Mouse (Mus musculus): ENCODE data around the gene Maneal. TPM values are rescaled to one million over a fixed set of nuclear protein-coding genes. Genes with fewer than 3 reads are reported as not detected.

Gene Maneal
- polyA plus RNA-seq, 1 experiment from 2014 or later: 17.8 TPM

GRCm38 (mm10) chr4:124843493-124843892, 18.5 kb downstream of the Maneal start:
- Histone ChIP-seq H3K4me2 (no peak overlapping the region), H3K36me3 (peaks cover 17% of the 10 kb centered on the region), H3K4me3 (replicated peaks) (no peak overlapping the region), H3K9ac (replicated peaks) (no peak overlapping the region), H3K27ac (replicated peaks) (no peak overlapping the region), H3K9me3 (replicated peaks) (no peaks in the 10 kb centered on the region), H3K4me1 (peaks cover 11% of the 10 kb centered on the region), H3K27me3 (replicated peaks) (no peaks in the 10 kb centered on the region)
- no peak for ATAC-seq (ENCODE audit: low FRiP score)
- WGBS: 54% methylated on average over 11 of the region's 11 CpGs

GRCm38 (mm10) chr4:124840998-124841397, 21.0 kb downstream of the Maneal start:
- Histone ChIP-seq H3K27me3 (replicated peaks) (no peaks in the 10 kb centered on the region), H3K4me1 (no peaks in the 10 kb centered on the region), H3K9me3 (replicated peaks) (no peaks in the 10 kb centered on the region), H3K36me3 (peaks cover 29% of the 10 kb centered on the region), H3K27ac (replicated peaks) (no peak overlapping the region), H3K4me2 (no peak overlapping the region), H3K9ac (replicated peaks) (no peak overlapping the region), H3K4me3 (replicated peaks) (no peak overlapping the region)
- ATAC-seq (ENCODE audit: low FRiP score): no peak
- WGBS: 96% methylated on average over 1 of the region's 1 CpGs

- 84% methylated on average over 14 of the region's 14 CpGs for WGBS
- Histone ChIP-seq H3K36me3 (peaks cover 36% of the 10 kb centered on the region), H3K9ac (replicated peaks) (no peak overlapping the region), H3K4me3 (replicated peaks) (no peak overlapping the region), H3K4me2 (no peak overlapping the region), H3K9me3 (replicated peaks) (no peaks in the 10 kb centered on the region), H3K27me3 (replicated peaks) (no peaks in the 10 kb centered on the region), H3K27ac (replicated peaks) (no peak overlapping the region), H3K4me1 (no peaks in the 10 kb centered on the region)
- no peak for ATAC-seq (ENCODE audit: low FRiP score)
These were observed 23.8 kb downstream of the Maneal start for GRCm38 (mm10) chr4:124838035-124838700.

GRCm38 (mm10) chr4:124832796-124833195, 29.2 kb downstream of the Maneal start:
- Histone ChIP-seq H3K9ac (replicated peaks) (no peak overlapping the region), H3K4me2 (no peak overlapping the region), H3K27me3 (replicated peaks) (no peaks in the 10 kb centered on the region), H3K27ac (replicated peaks) (no peak overlapping the region), H3K4me1 (no peaks in the 10 kb centered on the region), H3K4me3 (replicated peaks) (no peak overlapping the region), H3K36me3 (peaks cover 43% of the 10 kb centered on the region), H3K9me3 (replicated peaks) (no peaks in the 10 kb centered on the region)
- WGBS: 96% methylated on average over 10 of the region's 10 CpGs
- ATAC-seq (ENCODE audit: low FRiP score): no peak

- Histone ChIP-seq H3K27me3 (replicated peaks) (no peaks in the 10 kb centered on the region), H3K9me3 (replicated peaks) (no peaks in the 10 kb centered on the region), H3K9ac (replicated peaks) (no peak overlapping the region), H3K27ac (replicated peaks) (no peak overlapping the region), H3K4me2 (no peak overlapping the region), H3K4me1 (no peaks in the 10 kb centered on the region), H3K36me3 (peaks cover 63% of the 10 kb centered on the region), H3K4me3 (replicated peaks) (no peak overlapping the region)
- WGBS: 77% methylated on average over 5 of the region's 5 CpGs
- ATAC-seq (ENCODE audit: low FRiP score): no peak
These were observed 32.3 kb downstream of the Maneal start for GRCm38 (mm10) chr4:124829671-124830070.

GRCm38 (mm10) chr4:124825371-124825965, 36.5 kb downstream of the Maneal start:
- H3K4me2 ChIP-seq: no peak overlapping the region
- H3K27ac ChIP-seq (replicated peaks): no peak overlapping the region
- peaks cover 73% of the 10 kb centered on the region for H3K36me3 ChIP-seq
- 96% methylated on average over 21 of the region's 21 CpGs for WGBS
- no peaks in the 10 kb centered on the region for H3K4me1 ChIP-seq
- H3K9ac ChIP-seq (replicated peaks): no peak overlapping the region
- no peaks in the 10 kb centered on the region for H3K9me3 ChIP-seq (replicated peaks)
- H3K27me3 ChIP-seq (replicated peaks): no peaks in the 10 kb centered on the region
- no peak overlapping the region for H3K4me3 ChIP-seq (replicated peaks)
- ATAC-seq (ENCODE audit: low FRiP score): no peak

- Histone ChIP-seq H3K36me3 (peaks cover 73% of the 10 kb centered on the region), H3K27ac (replicated peaks) (no peak overlapping the region), H3K4me1 (no peaks in the 10 kb centered on the region), H3K4me2 (no peak overlapping the region), H3K27me3 (replicated peaks) (no peaks in the 10 kb centered on the region), H3K9ac (replicated peaks) (no peak overlapping the region), H3K4me3 (replicated peaks) (no peak overlapping the region), H3K9me3 (replicated peaks) (no peaks in the 10 kb centered on the region)
- ATAC-seq (ENCODE audit: low FRiP score): no peak
- 94% methylated on average over 6 of the region's 6 CpGs for whole genome bisulfite sequencing
These were observed 37.0 kb downstream of the Maneal start for GRCm38 (mm10) chr4:124824967-124825366.

- no peaks in the 10 kb centered on the region for H3K9me3 ChIP-seq (replicated peaks)
- no peak for ATAC-seq (ENCODE audit: low FRiP score)
- WGBS: 95% methylated on average over 4 of the region's 4 CpGs
- no peak overlapping the region for H3K4me2 ChIP-seq
- no peak overlapping the region for H3K4me3 ChIP-seq (replicated peaks)
- 0 out of 2 replicates have a peak, but pooled peaks cover 10% of the 10 kb centered on the region for H3K4me1 ChIP-seq
- H3K27me3 ChIP-seq (replicated peaks): no peaks in the 10 kb centered on the region
- H3K9ac ChIP-seq (replicated peaks): no peak overlapping the region
- no peak overlapping the region for H3K27ac ChIP-seq (replicated peaks)
- H3K36me3 ChIP-seq: peaks cover 37% of the 10 kb centered on the region
These were observed 43.1 kb downstream of the Maneal start for GRCm38 (mm10) chr4:124818832-124819231.

GRCm38 (mm10) chr4:124817803-124818202, 44.2 kb downstream of the Maneal start:
- Histone ChIP-seq H3K4me1 (0 out of 2 replicates have a peak, but pooled peaks cover 10% of the 10 kb centered on the region), H3K36me3 (peaks cover 31% of the 10 kb centered on the region), H3K4me3 (replicated peaks) (no peak overlapping the region), H3K9me3 (replicated peaks) (no peaks in the 10 kb centered on the region), H3K27me3 (replicated peaks) (no peaks in the 10 kb centered on the region), H3K27ac (replicated peaks) (no peak overlapping the region), H3K4me2 (no peak overlapping the region), H3K9ac (replicated peaks) (no peak overlapping the region)
- ATAC-seq (ENCODE audit: low FRiP score): no peak
- 30% methylated on average over 6 of the region's 6 CpGs for WGBS

GRCm38 (mm10) chr4:124815901-124816300, 46.1 kb downstream of the Maneal start:
- no peak overlapping the region for H3K9ac ChIP-seq (replicated peaks)
- ATAC-seq (ENCODE audit: low FRiP score): no peak
- WGBS: 89% methylated on average over 11 of the region's 11 CpGs
- peaks cover 13% of the 10 kb centered on the region for H3K36me3 ChIP-seq
- H3K4me3 ChIP-seq (replicated peaks): no peak overlapping the region
- peaks cover 22% of the 10 kb centered on the region for H3K4me1 ChIP-seq
- no peaks in the 10 kb centered on the region for H3K27me3 ChIP-seq (replicated peaks)
- H3K4me2 ChIP-seq: no peak overlapping the region
- H3K27ac ChIP-seq (replicated peaks): no peak overlapping the region
- no peaks in the 10 kb centered on the region for H3K9me3 ChIP-seq (replicated peaks)

- ATAC-seq (ENCODE audit: low FRiP score): no peak
These were observed 50.5 kb downstream of the Maneal start for GRCm38 (mm10) chr4:124811347-124811975.

GRCm38 (mm10) chr4:124810056-124810455, 51.9 kb downstream of the Maneal start:
- 87% methylated on average over 7 of the region's 7 CpGs for WGBS
- H3K4me3 ChIP-seq (replicated peaks): no peak overlapping the region
- H3K9ac ChIP-seq (replicated peaks): no peak overlapping the region
- H3K9me3 ChIP-seq (replicated peaks): no peaks in the 10 kb centered on the region
- no peak overlapping the region for H3K4me2 ChIP-seq
- peaks cover 32% of the 10 kb centered on the region for H3K4me1 ChIP-seq
- no peak overlapping the region for H3K27ac ChIP-seq (replicated peaks)
- H3K36me3 ChIP-seq: peaks cover 29% of the 10 kb centered on the region
- H3K27me3 ChIP-seq (replicated peaks): no peaks in the 10 kb centered on the region
- ATAC-seq (ENCODE audit: low FRiP score): no peak

More at GRCm38 (mm10) chr4:124811347-124811975, 50.5 kb downstream of the Maneal start:
- H3K9ac ChIP-seq (replicated peaks): no peak overlapping the region
- no peak overlapping the region for H3K27ac ChIP-seq (replicated peaks)
- H3K36me3 ChIP-seq: peaks cover 18% of the 10 kb centered on the region
- no peaks in the 10 kb centered on the region for H3K9me3 ChIP-seq (replicated peaks)
- H3K27me3 ChIP-seq (replicated peaks): no peaks in the 10 kb centered on the region
- WGBS: 29% methylated on average over 9 of the region's 9 CpGs
- no peak overlapping the region for H3K4me3 ChIP-seq (replicated peaks)
- peaks cover 32% of the 10 kb centered on the region for H3K4me1 ChIP-seq
- no peak overlapping the region for H3K4me2 ChIP-seq

Data from neural tube, embryonic 15.5 days (tissue).